Mouse (Mus musculus): ENCODE results near the gene Rhbdd2.

Gene Rhbdd2

GRCm38 (mm10) chr5:135682009-135682408 lies 49.6 kb downstream of the Rhbdd2 start:
- DNase-seq (ENCODE audit: low spot score): no peak

- no peak for DNase-seq (ENCODE audit: low spot score)
These were observed 50.6 kb downstream of the Rhbdd2 start for GRCm38 (mm10) chr5:135682942-135683570.

- no peak for DNase-seq (ENCODE audit: low spot score)
These were observed 58.0 kb downstream of the Rhbdd2 start for GRCm38 (mm10) chr5:135690401-135690800.

- DNase-seq (ENCODE audit: low spot score): no peak
These were observed 58.8 kb downstream of the Rhbdd2 start for GRCm38 (mm10) chr5:135691266-135691665.

GRCm38 (mm10) chr5:135693281-135693853 lies 60.9 kb downstream of the Rhbdd2 start:
- no peak for DNase-seq (ENCODE audit: low spot score)

GRCm38 (mm10) chr5:135695277-135695721 lies 62.9 kb downstream of the Rhbdd2 start:
- DNase-seq (ENCODE audit: low spot score): no peak
